Mouse (Mus musculus): ENCODE data around the gene Actn1. TPM values are rescaled to one million over a fixed set of nuclear protein-coding genes. Genes with fewer than 3 reads are reported as not detected.
A peak's percentile ranks its signal among the peaks of the same experiment; 100 is the strongest.
"Not testable (repeated sequence)": the region's sequence is repeated elsewhere in the genome, so short reads cannot be mapped to it uniquely, and the experiment has no call there.

Actn1 gene
- polyA plus RNA-seq, 1 experiment from 2014 or later: 34.6 TPM

- 4% methylated on average over 3 of the region's 3 CpGs for WGBS
- Histone ChIP-seq H3K9me3 (replicated peaks; ENCODE audit: control insufficient read depth, low read length) (no peaks in the 10 kb centered on the region), H3K4me2 (ENCODE audit: low read depth, low read length) (no peak overlapping the region), H3K36me3 (replicated peaks; ENCODE audit: control insufficient read depth, insufficient read depth, low read depth, low read length) (no peaks in the 10 kb centered on the region), H3K4me1 (ENCODE audit: control insufficient read depth, insufficient read depth, low read length) (peaks cover 5% of the 10 kb centered on the region), H3K4me3 (ENCODE audit: low read depth, low read length) (no peak overlapping the region), H3K27me3 (ENCODE audit: control insufficient read depth, insufficient read depth, low read length) (no peaks in the 10 kb centered on the region), H3K9ac (replicated peaks; ENCODE audit: low read length) (no peak overlapping the region; the same call in 1 of the 2 replicates), H3K27ac (replicated peaks; ENCODE audit: low read depth, low read length) (no peak overlapping the region)
- DNase-seq (ENCODE audit: low spot score) (peak; percentile 31), ATAC-seq (replicated peaks; ENCODE audit: insufficient number of reproducible peaks, low FRiP score, low TSS enrichment, low read depth) (no peak)
Observed at GRCm38 (mm10) chr12:80270924-80271323, 10.8 kb upstream of the Actn1 start.

GRCm38 (mm10) chr12:80269303-80269702 lies 9.1 kb upstream of the Actn1 start:
- Histone ChIP-seq H3K4me2 (ENCODE audit: low read depth, low read length) (no peak overlapping the region), H3K27ac (replicated peaks; ENCODE audit: low read depth, low read length) (no peak overlapping the region), H3K9me3 (replicated peaks; ENCODE audit: control insufficient read depth, low read length) (no peaks in the 10 kb centered on the region), H3K4me3 (ENCODE audit: low read depth, low read length) (no peak overlapping the region), H3K4me1 (ENCODE audit: control insufficient read depth, insufficient read depth, low read length) (peaks cover 5% of the 10 kb centered on the region), H3K36me3 (replicated peaks; ENCODE audit: control insufficient read depth, insufficient read depth, low read depth, low read length) (no peaks in the 10 kb centered on the region), H3K27me3 (ENCODE audit: control insufficient read depth, insufficient read depth, low read length) (no peaks in the 10 kb centered on the region), H3K9ac (replicated peaks; ENCODE audit: low read length) (no peak overlapping the region)
- no peak for ATAC-seq (replicated peaks; ENCODE audit: insufficient number of reproducible peaks, low FRiP score, low TSS enrichment, low read depth)
- 88% methylated on average over 2 of the region's 2 CpGs for WGBS
- no peak for DNase-seq (ENCODE audit: low spot score)

GRCm38 (mm10) chr12:80267962-80268361 lies 7.8 kb upstream of the Actn1 start:
- Histone ChIP-seq H3K27me3 (ENCODE audit: control insufficient read depth, insufficient read depth, low read length) (no peaks in the 10 kb centered on the region), H3K27ac (replicated peaks; ENCODE audit: low read depth, low read length) (no peak overlapping the region), H3K9ac (replicated peaks; ENCODE audit: low read length) (no peak overlapping the region), H3K4me2 (ENCODE audit: low read depth, low read length) (no peak overlapping the region), H3K36me3 (replicated peaks; ENCODE audit: control insufficient read depth, insufficient read depth, low read depth, low read length) (no peaks in the 10 kb centered on the region), H3K9me3 (replicated peaks; ENCODE audit: control insufficient read depth, low read length) (no peaks in the 10 kb centered on the region), H3K4me1 (ENCODE audit: control insufficient read depth, insufficient read depth, low read length) (peaks cover 5% of the 10 kb centered on the region), H3K4me3 (ENCODE audit: low read depth, low read length) (no peak overlapping the region)
- 85% methylated on average over 6 of the region's 6 CpGs for WGBS
- DNase-seq (ENCODE audit: low spot score) (no peak), ATAC-seq (replicated peaks; ENCODE audit: insufficient number of reproducible peaks, low FRiP score, low TSS enrichment, low read depth) (no peak)

GRCm38 (mm10) chr12:80264388-80264787 lies 4.2 kb upstream of the Actn1 start:
- DNase-seq (ENCODE audit: low spot score); ATAC-seq (replicated peaks; ENCODE audit: insufficient number of reproducible peaks, low FRiP score, low TSS enrichment, low read depth); H3K4me2 ChIP-seq (ENCODE audit: low read depth, low read length); H3K9ac ChIP-seq (replicated peaks; ENCODE audit: low read length); H3K36me3 ChIP-seq (replicated peaks; ENCODE audit: control insufficient read depth, insufficient read depth, low read depth, low read length); H3K4me1 ChIP-seq (ENCODE audit: control insufficient read depth, insufficient read depth, low read length); H3K9me3 ChIP-seq (replicated peaks; ENCODE audit: control insufficient read depth, low read length); H3K27ac ChIP-seq (replicated peaks; ENCODE audit: low read depth, low read length); H3K4me3 ChIP-seq (ENCODE audit: low read depth, low read length); H3K27me3 ChIP-seq (ENCODE audit: control insufficient read depth, insufficient read depth, low read length): not testable (repeated sequence)
- WGBS: 84% methylated on average over 7 of the region's 7 CpGs

GRCm38 (mm10) chr12:80260744-80261695 lies 849 bp upstream of the Actn1 start:
- ATAC-seq (replicated peaks; ENCODE audit: insufficient number of reproducible peaks, low FRiP score, low TSS enrichment, low read depth) (0 out of 2 replicates have a peak, but pooled peaks have one; percentile 7), DNase-seq (ENCODE audit: low spot score) (peak; percentile 64)
- WGBS: 12% methylated on average over 25 of the region's 25 CpGs
- Histone ChIP-seq H3K4me3 (ENCODE audit: low read depth, low read length) (peak overlapping the region; percentile 51), H3K36me3 (replicated peaks; ENCODE audit: control insufficient read depth, insufficient read depth, low read depth, low read length) (no peaks in the 10 kb centered on the region), H3K9me3 (replicated peaks; ENCODE audit: control insufficient read depth, low read length) (no peaks in the 10 kb centered on the region), H3K4me2 (ENCODE audit: low read depth, low read length) (peak overlapping the region; percentile 72), H3K27ac (replicated peaks; ENCODE audit: low read depth, low read length) (peak overlapping the region; percentile 93), H3K4me1 (ENCODE audit: control insufficient read depth, insufficient read depth, low read length) (0 out of 2 replicates have a peak, but pooled peaks cover 3% of the 10 kb centered on the region), H3K9ac (replicated peaks; ENCODE audit: low read length) (peak overlapping the region; percentile 89), H3K27me3 (ENCODE audit: control insufficient read depth, insufficient read depth, low read length) (no peaks in the 10 kb centered on the region)

- peak overlapping the region; percentile 51 for H3K4me3 ChIP-seq (ENCODE audit: low read depth, low read length)
- H3K27me3 ChIP-seq (ENCODE audit: control insufficient read depth, insufficient read depth, low read length): no peaks in the 10 kb centered on the region
- peak overlapping the region; percentile 72 for H3K4me2 ChIP-seq (ENCODE audit: low read depth, low read length)
Observed at GRCm38 (mm10) chr12:80259216-80260055, 735 bp downstream of the Actn1 start.

GRCm38 (mm10) chr12:80258520-80259215 lies 1.5 kb downstream of the Actn1 start:
- Histone ChIP-seq H3K27ac (replicated peaks; ENCODE audit: low read depth, low read length) (peak overlapping the region; percentile 93), H3K4me3 (ENCODE audit: low read depth, low read length) (peak overlapping the region; percentile 51), H3K27me3 (ENCODE audit: control insufficient read depth, insufficient read depth, low read length) (no peaks in the 10 kb centered on the region), H3K9me3 (replicated peaks; ENCODE audit: control insufficient read depth, low read length) (no peaks in the 10 kb centered on the region), H3K4me1 (ENCODE audit: control insufficient read depth, insufficient read depth, low read length) (0 out of 2 replicates have a peak, but pooled peaks cover 3% of the 10 kb centered on the region), H3K36me3 (replicated peaks; ENCODE audit: control insufficient read depth, insufficient read depth, low read depth, low read length) (no peaks in the 10 kb centered on the region), H3K9ac (replicated peaks; ENCODE audit: low read length) (peak overlapping the region; percentile 89), H3K4me2 (ENCODE audit: low read depth, low read length) (peak overlapping the region; percentile 72)
- ATAC-seq (replicated peaks; ENCODE audit: insufficient number of reproducible peaks, low FRiP score, low TSS enrichment, low read depth) (no peak), DNase-seq (ENCODE audit: low spot score) (peak; percentile 72)
- under 1% methylated on average over 19 of the region's 22 CpGs for WGBS

More at GRCm38 (mm10) chr12:80259216-80260055, 735 bp downstream of the Actn1 start:
- Histone ChIP-seq H3K27ac (replicated peaks; ENCODE audit: low read depth, low read length) (peak overlapping the region; percentile 93), H3K4me1 (ENCODE audit: control insufficient read depth, insufficient read depth, low read length) (0 out of 2 replicates have a peak, but pooled peaks cover 3% of the 10 kb centered on the region), H3K9me3 (replicated peaks; ENCODE audit: control insufficient read depth, low read length) (no peaks in the 10 kb centered on the region), H3K9ac (replicated peaks; ENCODE audit: low read length) (peak overlapping the region; percentile 89), H3K36me3 (replicated peaks; ENCODE audit: control insufficient read depth, insufficient read depth, low read depth, low read length) (no peaks in the 10 kb centered on the region)
- ATAC-seq (replicated peaks; ENCODE audit: insufficient number of reproducible peaks, low FRiP score, low TSS enrichment, low read depth) (peak; percentile 85), DNase-seq (ENCODE audit: low spot score) (peak; percentile 84)
- under 1% methylated on average over 64 of the region's 64 CpGs for WGBS

Data from embryonic facial prominence, embryonic 11.5 days (tissue).